Mouse (Mus musculus) heart, embryonic 14.5 days (tissue): ENCODE results near the gene Tmem121. TPM values are rescaled to one million over a fixed set of nuclear protein-coding genes. Genes with fewer than 3 reads are reported as not detected.

Source experiments
- ATAC-seq: fragments of 200-750 bp; cut with Nextera tagmentation; 2 replicates; pipeline ENCODE4 v1.8.0; 2017; ENCODE audit warnings: low read depth, moderate TSS enrichment; ENCODE audit not compliant: insufficient number of reproducible peaks, insufficient read depth, low FRiP score
- H3K27ac ChIP-seq, 2 experiments: fragments of 200-500 bp in 1 of 2; fragments of 300-500 bp in 1 of 2; sonication (generic) in 1 of 2; replicated peaks in 1 of 2; 2 replicates each; pipeline ENCODE4 v1.5.1; 2012 to 2014; ENCODE audit warnings: low read depth in 2 of 2, low read length in 2 of 2, control low read depth in 1 of 2, mild to moderate bottlenecking in 1 of 2, mixed read lengths in 1 of 2; ENCODE audit not compliant: control insufficient read depth in 1 of 2, insufficient read depth in 1 of 2
- H3K27me3 ChIP-seq: fragments of 300-500 bp; sonication (generic); 2 replicates; pipeline ENCODE4 v1.6.1; 2014; ENCODE audit warnings: mild to moderate bottlenecking, low read length, control low read depth; ENCODE audit not compliant: control insufficient read depth, insufficient read depth
- H3K36me3 ChIP-seq: fragments of 300-500 bp; sonication (generic); 2 replicates; pipeline ENCODE4 v1.6.1; 2014; ENCODE audit warnings: mild to moderate bottlenecking, control low read depth, low read length, mixed read lengths; ENCODE audit not compliant: control insufficient read depth, insufficient read depth
- H3K4me1 ChIP-seq, 2 experiments: fragments of 200-500 bp in 1 of 2; fragments of 300-500 bp in 1 of 2; sonication (generic) in 1 of 2; 2 replicates each; pipeline ENCODE4 v1.6.1; 2012 to 2014; ENCODE audit warnings: low read length in 2 of 2, control low read depth in 1 of 2, mixed read lengths in 1 of 2; ENCODE audit not compliant: control insufficient read depth in 2 of 2, insufficient read depth in 2 of 2
- H3K4me2 ChIP-seq: fragments of 300-500 bp; sonication (generic); 2 replicates; pipeline ENCODE4 v1.6.1; 2014; ENCODE audit warnings: mild to moderate bottlenecking, low read length
- H3K4me3 ChIP-seq, 2 experiments: fragments of 200-500 bp in 1 of 2; fragments of 300-500 bp in 1 of 2; sonication (generic) in 1 of 2; 2 replicates each; pipeline ENCODE4 v1.5.1; 2012 to 2014; ENCODE audit warnings: low read length in 2 of 2, mild to moderate bottlenecking in 2 of 2, control low read depth in 1 of 2, low read depth in 1 of 2, moderate library complexity in 1 of 2; ENCODE audit not compliant: control insufficient read depth in 1 of 2, insufficient read depth in 1 of 2
- H3K9ac ChIP-seq: fragments of 300-500 bp; sonication (generic); 2 replicates; pipeline ENCODE4 v1.6.1; 2014; ENCODE audit warnings: mild to moderate bottlenecking, low read length
- H3K9me3 ChIP-seq: fragments of 300-500 bp; sonication (generic); 2 replicates; pipeline ENCODE4 v1.6.1; 2016; ENCODE audit warnings: low read length, control low read depth; ENCODE audit not compliant: control insufficient read depth
- WGBS: fragments of 180-500 bp; shearing (Covaris S2); extraction: QIAGEN DNeasy Blood & Tissue Kit; methylation state at CpG from one replicate; pipeline ENCODE4 v1.1.7; 2014; 5-methylcytosine and 5-hydroxymethylcytosine counted together
- polyA plus RNA-seq: library from polyadenylated mRNA; unstranded; fragments of >200 nt; fragmentation: Nextera tagmentation; extraction: Ambion mirVana; gene quantifications from 2 replicates; pipeline ENCODE4 v1.2.1, GENCODE M21; 2014

The Tmem121 gene
- polyA plus RNA-seq, 1 experiment from 2014 or later = 1.2 TPM

DNA sequence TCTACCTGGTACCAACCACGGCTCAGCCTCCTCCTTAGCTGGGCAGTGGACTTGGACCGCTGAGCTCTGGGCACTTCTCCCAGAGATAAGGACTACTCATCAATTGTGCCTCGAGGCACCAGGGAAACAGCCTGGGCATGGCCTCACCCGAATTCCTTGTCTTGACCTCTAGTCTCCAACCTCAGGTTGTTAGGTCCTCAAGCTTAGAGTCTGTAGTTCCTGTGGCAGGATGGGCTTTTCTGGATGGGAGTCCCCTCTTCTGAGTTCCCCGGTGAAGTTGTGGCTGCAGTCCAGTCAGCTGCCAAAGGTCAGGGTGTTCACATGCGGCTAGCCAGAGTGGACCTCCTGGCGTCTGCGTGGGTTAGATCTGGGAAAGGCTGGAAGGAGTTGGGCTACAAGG is 34.7 kb upstream of the Tmem121 start:
- peaks cover 14% of the 10 kb centered on the region; the same call in 1 of the 2 replicates for H3K36me3 ChIP-seq
- WGBS = 53% methylated on average over 8 of the region's 8 CpGs
- peak overlapping the region; percentile 91; the same call in 1 of the 2 replicates for H3K4me2 ChIP-seq
- no peak overlapping the region for H3K9ac ChIP-seq
- no peaks in the 10 kb centered on the region for H3K27me3 ChIP-seq
- H3K27ac ChIP-seq = peak overlapping the region in 1 of 2 experiments; percentile 25; a peak in 1 of 4 replicates
- ATAC-seq = no peak
- no peaks in the 10 kb centered on the region for H3K9me3 ChIP-seq
- peak overlapping the region in 1 of 2 experiments; percentile 58; a peak in 1 of 4 replicates for H3K4me3 ChIP-seq
- peaks cover 48 to 58% of the 10 kb centered on the region in 2 experiments for H3K4me1 ChIP-seq

DNA sequence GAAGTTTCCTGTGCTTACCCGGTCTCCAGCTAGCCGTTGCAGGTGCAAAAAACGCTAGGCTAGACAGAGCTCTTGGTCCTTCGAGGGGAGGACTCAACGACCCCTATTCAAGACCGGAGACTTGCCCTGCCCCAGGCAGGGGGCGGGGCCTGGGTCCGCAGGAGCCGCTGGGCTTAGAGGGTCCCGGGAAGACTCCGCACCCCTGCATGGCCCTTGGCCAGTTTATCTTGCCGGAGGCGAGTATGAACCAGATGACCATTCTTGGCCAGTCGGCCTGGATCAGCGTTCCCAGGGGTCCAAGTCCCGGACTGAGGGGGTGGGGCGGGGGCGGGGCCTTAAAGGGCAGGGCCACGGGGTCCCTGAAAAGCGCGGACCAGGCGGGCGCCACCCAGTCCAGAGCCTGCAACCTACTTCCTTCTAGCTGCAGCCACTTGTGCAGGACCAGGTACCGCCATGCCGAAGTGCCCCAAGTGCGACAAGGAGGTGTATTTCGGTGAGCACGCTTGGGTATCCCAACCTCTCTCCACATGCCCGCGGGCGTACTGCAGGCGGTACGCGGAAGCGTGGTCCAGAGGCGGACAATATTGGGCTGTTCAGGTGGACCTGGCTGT is 34.0 kb upstream of the Tmem121 start:
- H3K4me1 ChIP-seq = peaks cover 41 to 53% of the 10 kb centered on the region in 2 experiments
- peak overlapping the region; percentile 91 for H3K4me2 ChIP-seq
- peak overlapping the region; percentile 47 to 58 for H3K4me3 ChIP-seq
- H3K27ac ChIP-seq = peak overlapping the region in 1 of 2 experiments; percentile 25; a peak in 1 of 4 replicates
- H3K9ac ChIP-seq = peak overlapping the region; percentile 79
- H3K9me3 ChIP-seq = no peaks in the 10 kb centered on the region
- 0 out of 2 replicates have a peak, but pooled peaks have one; percentile 9 for ATAC-seq
- under 1% methylated on average over 36 of the region's 36 CpGs for WGBS
- 0 out of 2 replicates have a peak, but pooled peaks cover 8% of the 10 kb centered on the region for H3K36me3 ChIP-seq
- no peaks in the 10 kb centered on the region for H3K27me3 ChIP-seq

- Histone ChIP-seq H3K9me3 (no peaks in the 10 kb centered on the region), H3K27ac (0 out of 4 replicates have a peak overlapping the region, but pooled peaks of 1 of the 2 experiments have one; percentile 25), H3K9ac (peak overlapping the region; percentile 79), H3K36me3 (0 out of 2 replicates have a peak, but pooled peaks cover 3% of the 10 kb centered on the region), H3K4me1 (peaks cover 41 to 53% of the 10 kb centered on the region in 2 experiments), H3K27me3 (no peaks in the 10 kb centered on the region), H3K4me2 (peak overlapping the region; percentile 91), H3K4me3 (peak overlapping the region; percentile 47 to 58)
- no peak for ATAC-seq
- 9% methylated on average over 19 of the region's 19 CpGs for WGBS
Observed at GRCm38 (mm10) chr12:113152272-113152661, 33.5 kb upstream of the Tmem121 start.

- peak overlapping the region in 1 of 2 experiments; percentile 58; a peak in 3 of 4 replicates for H3K4me3 ChIP-seq
- no peaks in the 10 kb centered on the region for H3K9me3 ChIP-seq
- peak overlapping the region; percentile 79; the same call in 1 of the 2 replicates for H3K9ac ChIP-seq
- 72% methylated on average over 6 of the region's 6 CpGs for WGBS
- H3K36me3 ChIP-seq = 0 out of 2 replicates have a peak, but pooled peaks cover under 1% of the 10 kb centered on the region
- peak overlapping the region; percentile 91 for H3K4me2 ChIP-seq
- H3K27me3 ChIP-seq = no peaks in the 10 kb centered on the region
- no peak for ATAC-seq
- H3K4me1 ChIP-seq = peaks cover 34 to 47% of the 10 kb centered on the region in 2 experiments
- H3K27ac ChIP-seq = no peak overlapping the region
Observed at GRCm38 (mm10) chr12:113152991-113153525, 32.7 kb upstream of the Tmem121 start.

DNA sequence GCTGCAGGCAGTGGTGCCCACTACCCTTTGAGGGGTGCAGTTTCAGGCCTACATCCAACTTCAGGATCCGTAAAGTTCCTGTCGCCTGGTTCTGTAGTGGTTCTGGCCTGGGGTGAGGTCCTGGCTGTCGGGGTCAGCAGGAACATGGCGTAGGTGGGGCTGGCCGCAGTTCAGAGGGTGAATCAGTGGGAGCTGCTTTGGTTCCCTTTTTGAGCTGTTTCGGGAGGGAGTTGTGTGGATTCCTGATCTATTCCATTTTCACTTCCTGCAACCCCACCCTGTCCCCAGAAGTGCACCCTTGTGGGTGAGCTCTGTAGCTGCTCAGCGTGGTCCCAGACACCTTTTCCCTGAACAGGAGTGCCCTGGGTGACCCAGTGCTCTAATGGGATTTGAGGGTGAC is 31.8 kb upstream of the Tmem121 start:
- peaks cover 28 to 39% of the 10 kb centered on the region in 2 experiments for H3K4me1 ChIP-seq
- ATAC-seq = no peak
- 90% methylated on average over 7 of the region's 7 CpGs for WGBS
- no peaks in the 10 kb centered on the region for H3K27me3 ChIP-seq
- no peak overlapping the region for H3K4me3 ChIP-seq
- no peaks in the 10 kb centered on the region for H3K9me3 ChIP-seq
- H3K4me2 ChIP-seq = no peak overlapping the region
- no peak overlapping the region for H3K27ac ChIP-seq
- H3K9ac ChIP-seq = no peak overlapping the region
- 0 out of 2 replicates have a peak, but pooled peaks cover 3% of the 10 kb centered on the region for H3K36me3 ChIP-seq

DNA sequence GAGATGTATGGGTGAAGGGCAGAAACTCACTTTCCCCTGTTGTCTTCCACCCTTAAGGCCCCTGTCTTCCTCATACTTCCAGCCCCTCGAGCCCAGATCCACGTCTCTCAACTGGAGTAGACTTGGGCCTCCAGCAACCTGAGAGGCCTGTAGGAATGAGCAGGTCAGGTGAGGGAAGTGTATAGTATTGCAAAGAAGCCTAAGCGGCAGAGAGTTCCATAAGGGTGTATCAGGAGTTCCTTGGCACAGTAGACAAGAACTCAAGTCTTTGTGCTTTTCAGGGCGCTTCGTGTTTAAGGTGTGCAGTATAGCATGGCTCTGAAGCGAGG is 31.0 kb upstream of the Tmem121 start:
- 73% methylated on average over 6 of the region's 6 CpGs for WGBS

GRCm38 (mm10) chr12:113155076-113155771 is 30.5 kb upstream of the Tmem121 start:
- H3K27me3 ChIP-seq = no peaks in the 10 kb centered on the region
- H3K9me3 ChIP-seq = no peaks in the 10 kb centered on the region
- H3K4me1 ChIP-seq = peaks cover 25 to 35% of the 10 kb centered on the region in 2 experiments
- H3K4me3 ChIP-seq = peak overlapping the region; percentile 41 to 61
- WGBS = 4% methylated on average over 32 of the region's 32 CpGs
- no peak for ATAC-seq
- H3K4me2 ChIP-seq = peak overlapping the region; percentile 81
- 0 out of 2 replicates have a peak, but pooled peaks cover 3% of the 10 kb centered on the region for H3K36me3 ChIP-seq
- H3K27ac ChIP-seq = peak overlapping the region; percentile 83 to 84
- peak overlapping the region; percentile 78 for H3K9ac ChIP-seq

More for the DNA sequence above, 31.0 kb upstream of the Tmem121 start:
- H3K27me3 ChIP-seq = no peaks in the 10 kb centered on the region
- peaks cover 25 to 35% of the 10 kb centered on the region in 2 experiments for H3K4me1 ChIP-seq
- ATAC-seq = no peak
- H3K9ac ChIP-seq = peak overlapping the region; percentile 78
- peak overlapping the region; percentile 83 to 84 for H3K27ac ChIP-seq
- H3K9me3 ChIP-seq = no peaks in the 10 kb centered on the region
- H3K4me3 ChIP-seq = peak overlapping the region; percentile 41 to 61; a peak in 2 of 4 replicates
- peak overlapping the region; percentile 81 for H3K4me2 ChIP-seq
- 0 out of 2 replicates have a peak, but pooled peaks cover 3% of the 10 kb centered on the region for H3K36me3 ChIP-seq
